ENCODE assay signal across 9 mouse cellular contexts in genomic region chr7:29172390-29173016, GRCm38 (mm10). TPM values are rescaled to one million over a fixed set of nuclear protein-coding genes. Genes with fewer than 3 reads are reported as not detected.
DNase-seq lines count a peak whose midpoint lies in the region; ATAC-seq and TF ChIP-seq lines count a peak whose summit lies in the region.
"Had no signal": no experiment of that assay in that cellular context is flagged by ENCODE, and none has a peak within 500 bp of the region (broad histone marks: within the 10 kb centered on the region; RNA-seq: fewer than 3 reads in every experiment).

No protein-coding gene starts in this region.

- peaks cover 17% of the 10 kb centered on the region for H3K4me1 ChIP-seq in heart, embryonic 11.5 days (ENCODE audit: control insufficient read depth, insufficient read depth, low read length)
- peaks cover 59% of the 10 kb centered on the region for H3K4me1 ChIP-seq in midbrain, embryonic 10.5 days
- H3K4me1 ChIP-seq in midbrain, embryonic 14.5 days (ENCODE audit: control insufficient read depth, insufficient read depth, low read length): peaks cover 25% of the 10 kb centered on the region
- H3K4me1 ChIP-seq in embryonic facial prominence, embryonic 10.5 days: peaks cover 63% of the 10 kb centered on the region
- H3K4me1 ChIP-seq in neural tube, embryonic 11.5 days (ENCODE audit: control insufficient read depth, insufficient read depth, low read length): peaks cover 16% of the 10 kb centered on the region
- peaks cover 10% of the 10 kb centered on the region for H3K4me1 ChIP-seq in kidney, adult 2 months (ENCODE audit: control insufficient read depth, insufficient read depth, low read length)

- no peak overlapping the region for H3K27ac ChIP-seq in heart, embryonic 11.5 days (ENCODE audit: low read depth, low read length)
- peak overlapping the region; percentile 91 for H3K27ac ChIP-seq in midbrain, embryonic 10.5 days (replicated peaks)
- H3K27ac ChIP-seq in midbrain, embryonic 14.5 days (replicated peaks; ENCODE audit: low read depth, low read length): no peak overlapping the region
- no peak overlapping the region for H3K27ac ChIP-seq in embryonic facial prominence, embryonic 10.5 days (replicated peaks)
- H3K27ac ChIP-seq in neural tube, embryonic 11.5 days (ENCODE audit: low read depth, low read length): no peak overlapping the region
- H3K27ac ChIP-seq in kidney, adult 2 months (ENCODE audit: insufficient read depth, low read depth, low read length): no peak overlapping the region

- no peak for TF ChIP-seq POLR2A in kidney, adult 2 months (IDR thresholded peaks at IDR 0.05; ENCODE audit: low read depth, low read length)

- no peak for ATAC-seq in heart, embryonic 11.5 days (replicated peaks; ENCODE audit: insufficient number of reproducible peaks, low FRiP score, low TSS enrichment)
- ATAC-seq in midbrain, embryonic 14.5 days (ENCODE audit: low FRiP score, low TSS enrichment): no peak
- no peak for ATAC-seq in neural tube, embryonic 11.5 days (ENCODE audit: insufficient read depth, low FRiP score, low TSS enrichment)

- no peak overlapping the region; the same call in 1 of the 2 replicates for H3K9ac ChIP-seq in heart, embryonic 11.5 days (ENCODE audit: low read depth, low read length)
- H3K9ac ChIP-seq in midbrain, embryonic 14.5 days (replicated peaks; ENCODE audit: low read length): no peak overlapping the region
- no peak overlapping the region for H3K9ac ChIP-seq in neural tube, embryonic 11.5 days (ENCODE audit: low read length)

- peaks cover 52% of the 10 kb centered on the region for H3K27me3 ChIP-seq in heart, embryonic 11.5 days (ENCODE audit: control insufficient read depth, insufficient read depth, low read length)
- H3K27me3 ChIP-seq in midbrain, embryonic 10.5 days (ENCODE audit: low read depth, poor library complexity, severe bottlenecking): peaks cover 60% of the 10 kb centered on the region
- H3K27me3 ChIP-seq in midbrain, embryonic 14.5 days (ENCODE audit: control insufficient read depth, insufficient read depth, low read length): peaks cover 37% of the 10 kb centered on the region
- H3K27me3 ChIP-seq in embryonic facial prominence, embryonic 10.5 days (replicated peaks; ENCODE audit: low read depth, poor library complexity, severe bottlenecking): peaks cover 66% of the 10 kb centered on the region
- peaks cover 36% of the 10 kb centered on the region for H3K27me3 ChIP-seq in neural tube, embryonic 11.5 days (ENCODE audit: control insufficient read depth, insufficient read depth, low read length)
- H3K27me3 ChIP-seq in kidney, adult 2 months (replicated peaks; ENCODE audit: control insufficient read depth, insufficient read depth, low read length): no peaks in the 10 kb centered on the region

- H3K4me2 ChIP-seq in heart, embryonic 11.5 days: peak overlapping the region; percentile 81; the same call in 1 of the 2 replicates
- no peak overlapping the region for H3K4me2 ChIP-seq in midbrain, embryonic 14.5 days (ENCODE audit: low read length)
- H3K4me2 ChIP-seq in neural tube, embryonic 11.5 days (ENCODE audit: low read depth): no peak overlapping the region

- intact Hi-C loops in heart, postnatal 10 days (cut with DNase I): no loop called here

- WGBS in heart, embryonic 11.5 days (ENCODE audit: insufficient replicate concordance): 29% methylated on average over 32 of the region's 32 CpGs
- WGBS in midbrain, embryonic 10.5 days: 22% methylated on average over 32 of the region's 32 CpGs
- WGBS in midbrain, embryonic 14.5 days: 32% methylated on average over 32 of the region's 32 CpGs
- WGBS in embryonic facial prominence, embryonic 10.5 days: 35% methylated on average over 32 of the region's 32 CpGs
- 29% methylated on average over 28 of the region's 32 CpGs for WGBS in neural tube, embryonic 11.5 days
- 69% methylated on average over 32 of the region's 32 CpGs for WGBS in kidney, adult 2 months

- no peak for TF ChIP-seq CTCF in kidney, adult 2 months (conservative IDR thresholded peaks at IDR 0.05; ENCODE audit: insufficient read depth, insufficient read length, low read depth, low read length)

- no peaks in the 10 kb centered on the region for H3K9me3 ChIP-seq in heart, embryonic 11.5 days (replicated peaks; ENCODE audit: control insufficient read depth, low read length)
- no peaks in the 10 kb centered on the region for H3K9me3 ChIP-seq in midbrain, embryonic 10.5 days (replicated peaks)
- no peaks in the 10 kb centered on the region for H3K9me3 ChIP-seq in midbrain, embryonic 14.5 days (ENCODE audit: control insufficient read depth, low read length)
- H3K9me3 ChIP-seq in embryonic facial prominence, embryonic 10.5 days: no peaks in the 10 kb centered on the region
- no peaks in the 10 kb centered on the region for H3K9me3 ChIP-seq in neural tube, embryonic 11.5 days (ENCODE audit: control insufficient read depth, low read length)

- no peak for DNase-seq in heart, postnatal 10 days
- DNase-seq in midbrain, embryonic 10.5 days (ENCODE audit: low spot score): peak; percentile 38
- DNase-seq in midbrain, embryonic 14.5 days: no peak
- peak; percentile 32 for DNase-seq in embryonic facial prominence, embryonic 10.5 days (ENCODE audit: low spot score)
- no peak for DNase-seq in neural tube, embryonic 11.5 days (ENCODE audit: low spot score)
- DNase-seq in adrenal gland, postnatal 36 days: no peak
- no peak for DNase-seq in kidney, adult 2 months
- DNase-seq: right cerebral cortex, postnatal 14 days had no signal

- peaks cover 26% of the 10 kb centered on the region for H3K36me3 ChIP-seq in heart, embryonic 11.5 days (ENCODE audit: control insufficient read depth, insufficient read depth, low read length)
- peaks cover 47% of the 10 kb centered on the region for H3K36me3 ChIP-seq in midbrain, embryonic 10.5 days
- H3K36me3 ChIP-seq in midbrain, embryonic 14.5 days (ENCODE audit: control insufficient read depth, insufficient read depth, low read length): peaks cover 47% of the 10 kb centered on the region
- H3K36me3 ChIP-seq in embryonic facial prominence, embryonic 10.5 days (replicated peaks): peaks cover 49% of the 10 kb centered on the region
- H3K36me3 ChIP-seq in neural tube, embryonic 11.5 days (ENCODE audit: control insufficient read depth, insufficient read depth, low read length): peaks cover 19% of the 10 kb centered on the region
- H3K36me3 ChIP-seq in kidney, adult 2 months (ENCODE audit: control insufficient read depth, insufficient read depth, low read length): peaks cover 4% of the 10 kb centered on the region

- H3K4me3 ChIP-seq in heart, embryonic 11.5 days (ENCODE audit: low read depth, low read length): peak overlapping the region; percentile 71; the same call in 1 of the 2 replicates
- H3K4me3 ChIP-seq in midbrain, embryonic 10.5 days: peak overlapping the region; percentile 82
- no peak overlapping the region for H3K4me3 ChIP-seq in midbrain, embryonic 14.5 days (replicated peaks; ENCODE audit: low read depth, low read length)
- H3K4me3 ChIP-seq in embryonic facial prominence, embryonic 10.5 days: peak overlapping the region; percentile 84
- peak overlapping the region; percentile 10; the same call in 1 of the 2 replicates for H3K4me3 ChIP-seq in neural tube, embryonic 11.5 days (ENCODE audit: low read depth, low read length)
- H3K4me3 ChIP-seq in kidney, adult 2 months (ENCODE audit: insufficient read depth, low read depth, low read length): no peak overlapping the region

RNA-seq across cellular contexts. Expression of gene Spred3, which starts 2.3 kb away (rescaled TPM):
- polyA plus RNA-seq in heart, embryonic 11.5 days (2014; fragmentation: Nextera tagmentation; extraction: Ambion mirVana): 2.5 and 3.5 TPM in 2 replicates
- total RNA-seq in heart, postnatal 10 days (2021): 1 to 10 TPM; 1.9 to 2.2 TPM
- 4.1 and 5.2 TPM in 2 replicates for polyA plus RNA-seq in midbrain, embryonic 10.5 days (2016; fragmentation: Nextera tagmentation; extraction: Ambion mirVana)
- 9.4 and 11.2 TPM in 2 replicates for polyA plus RNA-seq in midbrain, embryonic 14.5 days (2014; fragmentation: Nextera tagmentation; extraction: Ambion mirVana)
- 3.3 and 4.1 TPM in 2 replicates for polyA plus RNA-seq in embryonic facial prominence, embryonic 10.5 days (2016; fragmentation: Nextera tagmentation; extraction: Ambion mirVana)
- polyA plus RNA-seq in neural tube, embryonic 11.5 days (2014; fragmentation: Nextera tagmentation; extraction: Ambion mirVana): 5.6 and 6.5 TPM in 2 replicates
- total RNA-seq in adrenal gland, postnatal 36 days (2021): 1 to 10 TPM; 5.5 to 6.1 TPM
- 1.8 and 2.6 TPM in 2 replicates for polyA plus RNA-seq in kidney, adult 2 months (2012; rRNA removed)

RNA-seq across cellular contexts. Expression of gene Ggn, which starts 2.5 kb away (rescaled TPM):
- 0.42 and 1.1 TPM in 2 replicates for polyA plus RNA-seq in heart, embryonic 11.5 days (2014; fragmentation: Nextera tagmentation; extraction: Ambion mirVana)
- under 1 TPM; 0.55 to 0.57 TPM for total RNA-seq in heart, postnatal 10 days (2021)
- 1.2 and 1.3 TPM in 2 replicates for polyA plus RNA-seq in midbrain, embryonic 10.5 days (2016; fragmentation: Nextera tagmentation; extraction: Ambion mirVana)
- polyA plus RNA-seq in midbrain, embryonic 14.5 days (2014; fragmentation: Nextera tagmentation; extraction: Ambion mirVana): 0.32 and 0.55 TPM in 2 replicates
- 0.48 and 0.55 TPM in 2 replicates for polyA plus RNA-seq in embryonic facial prominence, embryonic 10.5 days (2016; fragmentation: Nextera tagmentation; extraction: Ambion mirVana)
- 0.34 and 0.46 TPM in 2 replicates for polyA plus RNA-seq in neural tube, embryonic 11.5 days (2014; fragmentation: Nextera tagmentation; extraction: Ambion mirVana)
- 1 to 10 TPM; 1.2 to 2.3 TPM for total RNA-seq in adrenal gland, postnatal 36 days (2021)
- polyA plus RNA-seq in kidney, adult 2 months (2012; rRNA removed): 0.38 and 0.94 TPM in 2 replicates

RNA-seq across cellular contexts. Expression of gene Psmd8, which starts 8.0 kb away (rescaled TPM):
- 235 and 252 TPM in 2 replicates for polyA plus RNA-seq in heart, embryonic 11.5 days (2014; fragmentation: Nextera tagmentation; extraction: Ambion mirVana)
- total RNA-seq in heart, postnatal 10 days (2021): 100 to 1,000 TPM; 173 to 179 TPM
- 295 and 312 TPM in 2 replicates for polyA plus RNA-seq in midbrain, embryonic 10.5 days (2016; fragmentation: Nextera tagmentation; extraction: Ambion mirVana)
- 290 and 302 TPM in 2 replicates for polyA plus RNA-seq in midbrain, embryonic 14.5 days (2014; fragmentation: Nextera tagmentation; extraction: Ambion mirVana)
- 303 and 307 TPM in 2 replicates for polyA plus RNA-seq in embryonic facial prominence, embryonic 10.5 days (2016; fragmentation: Nextera tagmentation; extraction: Ambion mirVana)
- polyA plus RNA-seq in neural tube, embryonic 11.5 days (2014; fragmentation: Nextera tagmentation; extraction: Ambion mirVana): 321 and 325 TPM in 2 replicates
- 100 to 1,000 TPM; 188 to 194 TPM for total RNA-seq in adrenal gland, postnatal 36 days (2021)
- polyA plus RNA-seq in kidney, adult 2 months (2012; rRNA removed): 178 and 204 TPM in 2 replicates

RNA-seq across cellular contexts. Expression of gene Fam98c, which starts 16.5 kb away (rescaled TPM):
- 8.3 and 10.7 TPM in 2 replicates for polyA plus RNA-seq in heart, embryonic 11.5 days (2014; fragmentation: Nextera tagmentation; extraction: Ambion mirVana)
- 10 to 100 TPM; 13.7 to 15.4 TPM for total RNA-seq in heart, postnatal 10 days (2021)
- 13.7 and 14.8 TPM in 2 replicates for polyA plus RNA-seq in midbrain, embryonic 10.5 days (2016; fragmentation: Nextera tagmentation; extraction: Ambion mirVana)
- polyA plus RNA-seq in midbrain, embryonic 14.5 days (2014; fragmentation: Nextera tagmentation; extraction: Ambion mirVana): 17.7 and 21.3 TPM in 2 replicates
- 10.8 and 12.3 TPM in 2 replicates for polyA plus RNA-seq in embryonic facial prominence, embryonic 10.5 days (2016; fragmentation: Nextera tagmentation; extraction: Ambion mirVana)
- polyA plus RNA-seq in neural tube, embryonic 11.5 days (2014; fragmentation: Nextera tagmentation; extraction: Ambion mirVana): 17.2 and 19.1 TPM in 2 replicates
- 10 to 100 TPM; 10.6 to 12.8 TPM for total RNA-seq in adrenal gland, postnatal 36 days (2021)
- polyA plus RNA-seq in kidney, adult 2 months (2012; rRNA removed): 31.4 and 35.8 TPM in 2 replicates

RNA-seq across cellular contexts. Expression of gene Rasgrp4, which starts 37.9 kb away (rescaled TPM):
- polyA plus RNA-seq in heart, embryonic 11.5 days (2014; fragmentation: Nextera tagmentation; extraction: Ambion mirVana): 0.83 and 1.00 TPM in 2 replicates
- total RNA-seq in heart, postnatal 10 days (2021): 1 to 10 TPM; 1.1 to 2.1 TPM
- 0.33 and 0.76 TPM in 2 replicates for polyA plus RNA-seq in midbrain, embryonic 10.5 days (2016; fragmentation: Nextera tagmentation; extraction: Ambion mirVana)
- 0.70 and 0.86 TPM in 2 replicates for polyA plus RNA-seq in midbrain, embryonic 14.5 days (2014; fragmentation: Nextera tagmentation; extraction: Ambion mirVana)
- 0.66 and 0.73 TPM in 2 replicates for polyA plus RNA-seq in embryonic facial prominence, embryonic 10.5 days (2016; fragmentation: Nextera tagmentation; extraction: Ambion mirVana)
- polyA plus RNA-seq in neural tube, embryonic 11.5 days (2014; fragmentation: Nextera tagmentation; extraction: Ambion mirVana): 0.76 and 0.82 TPM in 2 replicates
- 1 to 10 TPM; 1.2 to 1.6 TPM for total RNA-seq in adrenal gland, postnatal 36 days (2021)
- polyA plus RNA-seq in kidney, adult 2 months (2012; rRNA removed): 1.9 and 2.7 TPM in 2 replicates

Comparison
In these comparisons a context has a peak if more than half of its experiments do, and no peak if none do; other contexts are left out.
1. H3K4me3 ChIP-seq: peak in heart, embryonic 11.5 days (single experiment), midbrain, embryonic 10.5 days (single experiment), embryonic facial prominence, embryonic 10.5 days (single experiment) and neural tube, embryonic 11.5 days (single experiment); none in midbrain, embryonic 14.5 days (single experiment) and kidney, adult 2 months (single experiment).
2. DNase-seq: peak in midbrain, embryonic 10.5 days (single experiment) and embryonic facial prominence, embryonic 10.5 days (single experiment); none in heart, postnatal 10 days (0 of 2), midbrain, embryonic 14.5 days (single experiment), neural tube, embryonic 11.5 days (single experiment), adrenal gland, postnatal 36 days (0 of 2) and kidney, adult 2 months (single experiment).